Mouse (Mus musculus): ENCODE measurements around the gene Gm17175.
"Not testable (repeated sequence)": the region's sequence is repeated elsewhere in the genome, so short reads cannot be mapped to it uniquely, and the experiment has no call there.

Gene Gm17175

GRCm38 (mm10) chr14:51573963-51574362 lies at the start of gene Gm17175:
TSS of gene Gm17175 (minus strand) at chr14:51574063.
- not testable (repeated sequence) for DNase-seq

- no peak for DNase-seq
Measured at GRCm38 (mm10) chr14:51611210-51611609, 37.3 kb upstream of the Gm17175 start, which contains the start of gene Gm17078. TSS of gene Gm17078 (minus strand) at chr14:51611310.

- not testable (repeated sequence) for DNase-seq
Measured at GRCm38 (mm10) chr14:51592039-51592438, 18.2 kb upstream of the Gm17175 start, which contains the start of gene Gm17174. TSS of gene Gm17174 (minus strand) at chr14:51592139.

- DNase-seq = no peak
Measured at GRCm38 (mm10) chr14:51552490-51552889, 21.4 kb downstream of the Gm17175 start, which contains the start of gene Gm5622. TSS of gene Gm5622 (plus strand) at chr14:51552790.

Data from right cerebral cortex, adult 18-20 months (tissue).